Mouse (Mus musculus): ENCODE measurements around the gene Msh3.
A peak's percentile ranks its signal among the peaks of the same experiment; 100 is the strongest.
"Not testable (repeated sequence)": the region's sequence is repeated elsewhere in the genome, so short reads cannot be mapped to it uniquely, and the experiment has no call there.

Gene Msh3

DNA sequence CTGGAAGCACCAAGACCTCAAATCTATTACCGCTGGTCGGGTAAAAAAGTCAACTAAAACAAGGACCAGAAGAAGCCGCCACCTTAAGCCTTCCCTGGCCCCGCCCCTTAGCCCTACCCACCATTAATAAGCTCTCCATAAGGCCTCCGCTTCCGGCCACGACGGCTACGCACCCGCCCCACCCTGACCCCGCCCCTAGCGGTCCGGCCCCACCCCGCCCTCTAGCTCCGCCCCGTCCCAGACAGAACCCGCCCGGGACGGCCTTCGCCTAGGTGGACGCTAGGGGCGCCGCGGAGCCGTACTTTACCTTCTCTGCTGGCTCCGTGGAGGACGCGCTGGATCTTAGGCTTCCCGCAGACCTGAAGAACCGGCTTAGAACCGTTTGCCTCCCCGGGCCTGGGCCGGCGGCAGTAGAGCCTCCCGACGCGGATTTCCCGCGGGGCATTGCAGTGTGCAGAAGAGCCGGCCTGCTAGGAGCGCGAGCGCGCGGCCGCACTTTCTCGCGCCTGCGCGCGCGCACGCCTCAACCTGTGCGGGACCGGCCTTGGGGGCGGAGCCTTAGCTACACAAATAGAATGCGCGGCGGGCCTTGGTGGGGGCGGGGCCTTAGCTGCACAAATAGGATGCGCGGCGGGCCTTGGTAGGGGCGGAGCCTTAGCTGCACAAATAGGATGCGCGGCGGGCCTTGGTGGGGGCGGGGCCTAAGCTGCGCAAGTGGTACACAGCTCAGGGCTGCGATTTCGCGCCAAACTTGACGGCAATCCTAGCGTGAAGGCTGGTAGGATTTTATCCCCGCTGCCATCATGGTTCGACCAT is at the start of gene Msh3, which contains the start of gene Dhfr:
Msh3 (minus strand) TSS at position 548 of the 816 bp plus-strand sequence.
Dhfr (plus strand) TSS at position 271 of the 816 bp plus-strand sequence.
- DNase-seq, result peak; percentile 99

DNA sequence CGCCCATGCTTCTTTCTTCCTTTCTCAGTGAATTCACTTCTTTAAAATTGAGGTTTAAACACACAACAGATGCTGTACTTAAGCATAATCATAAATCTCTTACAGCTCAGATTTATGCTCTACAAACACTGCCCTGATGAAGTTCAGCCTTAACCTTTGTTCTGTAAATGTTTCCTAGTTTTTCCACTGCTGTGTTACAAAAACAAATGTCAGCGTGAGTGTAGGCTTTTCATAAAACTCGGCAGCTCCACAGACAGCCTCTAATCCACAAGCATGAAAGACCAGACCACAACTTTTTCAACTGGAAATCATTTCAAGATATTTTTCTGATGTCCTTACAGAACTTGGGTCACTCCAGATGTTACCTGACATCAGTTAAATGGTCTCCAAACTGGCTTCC is 48.7 kb upstream of the Msh3 start:
- DNase-seq, result no peak

DNA sequence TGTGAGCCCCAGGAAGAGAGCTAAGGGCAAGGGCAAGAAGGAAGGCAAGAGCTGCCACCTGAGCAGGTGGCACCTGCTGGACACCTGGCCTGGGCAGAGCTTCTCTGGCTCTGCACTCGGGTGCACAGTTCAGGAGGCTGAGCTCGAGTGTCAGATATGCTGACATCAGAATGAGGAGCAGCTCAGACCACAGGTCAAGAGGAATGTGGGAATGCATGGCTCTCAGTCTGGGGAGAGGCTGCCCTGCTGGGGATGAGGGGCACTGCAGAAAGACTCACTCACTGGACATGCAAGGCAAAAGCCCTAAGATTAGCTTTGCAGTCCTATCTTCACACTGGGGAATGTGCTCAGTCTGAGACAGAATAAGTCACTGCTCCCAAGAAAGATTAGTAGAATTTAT is 47.3 kb upstream of the Msh3 start:
- DNase-seq, result peak in 1 of 2 experiments; percentile 17

DNA sequence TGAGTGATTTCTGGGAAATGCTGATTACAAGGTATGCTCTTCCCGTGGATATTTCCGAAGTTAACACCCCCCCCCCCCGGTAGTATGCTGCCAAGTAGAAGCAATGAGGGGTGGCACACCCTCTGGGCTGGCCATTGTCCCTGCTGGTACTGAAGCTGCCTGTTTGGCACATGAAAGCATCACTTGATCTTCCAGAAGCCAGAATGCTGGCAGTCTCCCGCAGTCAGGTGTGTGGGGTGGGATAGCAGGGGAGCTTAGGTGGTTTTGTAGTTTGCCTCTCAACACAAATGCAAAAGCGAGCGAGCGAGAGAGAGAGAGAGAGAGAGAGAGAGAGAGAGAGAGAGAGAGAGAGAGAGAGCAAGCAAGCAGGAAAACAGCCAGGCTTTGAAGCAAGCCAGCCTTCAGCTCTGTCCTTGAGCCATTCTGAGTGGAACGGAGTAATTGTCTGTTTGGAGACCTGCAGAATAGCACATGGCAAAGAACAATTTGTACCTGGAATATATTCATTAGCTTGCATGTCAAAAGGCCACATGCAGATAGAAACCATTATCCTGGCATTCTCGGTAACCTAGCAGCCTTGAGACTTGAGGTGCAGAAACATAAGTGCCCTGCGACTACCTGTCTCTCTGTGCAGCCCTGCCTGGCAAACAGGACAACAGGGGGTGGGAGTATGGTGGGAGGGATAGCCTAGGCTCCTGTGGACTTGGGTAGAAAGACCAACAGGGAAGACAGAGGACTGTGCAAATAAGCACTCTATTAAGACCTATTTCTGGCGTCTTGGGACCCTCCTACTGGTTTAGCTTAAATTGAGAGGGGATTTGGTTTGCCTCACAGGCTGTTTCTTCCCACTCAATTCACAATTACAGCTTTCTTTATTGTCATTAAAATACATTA is 43.9 kb upstream of the Msh3 start:
- peak; percentile 53 to 58 for DNase-seq

DNA sequence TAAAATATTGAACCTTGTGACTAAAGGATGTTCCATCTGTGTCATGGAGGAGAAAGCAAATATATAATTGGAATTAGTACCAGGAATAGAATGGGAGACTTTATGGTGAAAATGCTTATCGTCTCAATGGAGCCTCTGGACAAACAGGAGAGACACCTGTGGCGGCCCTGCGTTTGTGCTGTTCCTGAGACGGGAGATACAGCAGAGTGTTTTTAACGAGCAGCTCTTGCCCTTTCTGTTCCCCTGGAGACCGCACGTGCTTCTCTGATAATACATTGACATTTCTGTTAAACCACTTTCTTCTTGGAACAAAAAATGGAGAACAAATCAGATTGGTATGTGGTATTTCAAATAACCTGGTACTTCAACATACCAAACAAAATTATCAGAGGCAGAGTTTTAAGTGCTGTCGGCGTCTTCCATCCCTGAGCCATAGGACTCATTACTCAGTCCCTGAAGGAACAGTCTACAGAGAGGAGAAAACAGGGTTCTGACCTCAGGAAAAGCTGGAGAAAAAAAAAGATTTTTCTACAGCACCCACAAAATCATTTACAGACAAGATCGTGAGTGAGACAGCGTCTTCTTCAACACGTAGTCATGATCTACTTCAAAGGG is 38.4 kb upstream of the Msh3 start:
- no peak for DNase-seq

DNA sequence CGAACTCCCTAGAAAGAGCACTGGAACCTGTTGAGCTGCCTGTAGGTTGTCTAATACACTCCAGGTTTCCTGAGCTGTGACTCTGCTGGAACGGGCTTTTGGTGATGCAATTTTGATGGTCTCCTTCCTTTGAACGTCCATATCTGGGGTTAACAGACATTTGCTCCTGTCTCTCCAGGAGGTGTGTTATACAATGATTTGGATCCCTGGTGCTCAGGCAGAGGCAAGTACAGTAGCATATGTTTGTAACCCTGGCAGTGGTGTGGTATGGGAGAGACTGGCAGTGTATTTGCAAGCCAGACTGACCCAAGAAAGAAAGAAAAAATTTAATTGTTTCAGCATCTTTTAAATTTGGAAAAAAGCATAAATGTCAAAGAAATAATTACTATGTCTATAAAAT is 32.6 kb upstream of the Msh3 start:
- no peak for DNase-seq

DNA sequence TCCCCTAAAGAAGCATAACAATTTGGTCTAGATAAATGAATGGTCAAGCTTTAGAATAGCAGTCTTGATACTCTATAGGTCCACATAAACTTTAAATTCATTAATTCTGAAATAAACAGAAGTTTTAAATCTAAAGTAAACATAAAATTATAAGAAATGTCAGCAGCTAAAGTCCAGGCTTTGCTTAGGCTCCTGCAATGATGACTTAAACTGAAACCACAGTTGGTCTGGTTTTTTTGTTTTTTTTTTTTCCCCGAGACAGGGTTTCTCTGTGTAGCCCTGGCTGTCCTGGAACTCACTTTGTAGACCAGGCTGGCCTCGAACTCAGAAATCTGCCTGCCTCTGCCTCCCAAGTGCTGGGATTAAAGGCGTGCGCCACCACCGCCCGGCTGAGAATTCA is 16.7 kb upstream of the Msh3 start:
- DNase-seq, result not testable (repeated sequence)

DNA sequence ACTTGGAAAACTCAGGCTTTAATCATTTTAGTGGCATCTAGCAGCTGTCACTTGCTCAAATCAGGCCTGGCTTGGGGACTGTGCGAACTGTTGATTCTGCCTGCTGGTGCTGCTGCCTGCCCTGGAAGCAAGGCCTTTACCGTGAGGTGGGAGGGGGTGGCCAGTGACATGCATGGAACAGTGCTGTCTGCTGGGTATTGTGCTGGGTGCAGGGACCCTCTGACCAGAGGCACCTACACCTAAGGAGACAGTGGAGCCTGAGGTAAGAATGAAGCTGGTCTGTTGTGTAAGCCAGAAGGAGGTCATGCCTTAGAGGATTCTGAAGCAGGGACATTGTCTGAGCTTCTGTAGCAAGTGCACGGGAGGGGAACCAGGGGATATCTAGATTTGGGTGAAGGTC is 16.0 kb upstream of the Msh3 start:
- DNase-seq, result no peak

DNA sequence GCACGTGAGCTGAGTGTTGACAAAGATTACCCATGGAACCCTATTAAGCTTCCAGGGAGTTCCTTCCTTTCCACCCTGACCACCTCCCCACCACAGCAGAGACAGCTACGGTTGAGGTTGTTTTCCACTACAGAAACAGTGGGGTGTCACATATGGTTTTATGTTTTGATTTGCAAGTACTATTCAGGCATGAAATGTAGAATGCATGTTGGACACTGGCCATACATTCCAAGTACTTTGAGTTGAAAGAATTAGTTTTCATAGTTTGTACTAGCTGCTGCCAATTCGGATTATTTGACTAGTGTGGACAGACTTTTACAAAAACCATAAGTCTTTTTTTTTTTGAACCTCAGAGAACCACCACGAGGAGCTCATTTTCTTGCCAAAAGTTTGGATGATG is 10.5 kb upstream of the Msh3 start:
- no peak for DNase-seq

DNA sequence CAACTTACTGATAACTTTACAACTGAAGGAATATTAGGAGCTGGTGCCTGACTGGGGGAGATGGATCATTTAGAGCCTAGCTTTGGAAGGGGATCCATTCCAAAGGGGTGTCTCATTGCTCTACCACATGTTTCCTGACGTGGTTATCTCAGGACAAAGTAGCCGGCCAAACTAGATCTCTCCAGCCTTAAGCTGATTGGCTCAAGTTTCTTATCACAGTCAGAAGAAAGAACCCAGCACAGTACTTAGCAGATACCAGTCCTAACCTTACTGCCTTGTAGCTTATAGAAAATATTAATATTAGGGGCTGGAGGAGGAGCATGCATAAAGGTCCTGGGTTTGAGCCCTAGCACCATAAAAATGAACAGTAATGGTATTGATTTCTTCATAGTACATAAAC is 6.8 kb upstream of the Msh3 start:
- DNase-seq, result no peak

DNA sequence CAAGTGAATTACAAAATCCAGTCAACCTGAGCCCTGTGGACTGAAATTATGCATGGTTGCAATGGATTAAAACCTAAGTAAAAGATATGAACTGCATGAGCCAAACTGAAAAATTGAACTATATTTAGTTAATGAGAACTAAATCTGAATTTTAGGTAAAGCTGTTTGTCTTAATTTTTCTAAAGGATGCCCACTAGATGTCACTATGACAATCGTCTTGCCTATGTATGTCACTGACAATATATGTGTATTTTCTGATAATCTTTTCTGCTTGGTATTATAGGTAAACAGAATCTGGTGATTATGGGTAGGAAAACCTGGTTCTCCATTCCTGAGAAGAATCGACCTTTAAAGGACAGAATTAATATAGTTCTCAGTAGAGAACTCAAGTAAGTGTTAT is 2.8 kb upstream of the Msh3 start:
- DNase-seq, result no peak

DNA sequence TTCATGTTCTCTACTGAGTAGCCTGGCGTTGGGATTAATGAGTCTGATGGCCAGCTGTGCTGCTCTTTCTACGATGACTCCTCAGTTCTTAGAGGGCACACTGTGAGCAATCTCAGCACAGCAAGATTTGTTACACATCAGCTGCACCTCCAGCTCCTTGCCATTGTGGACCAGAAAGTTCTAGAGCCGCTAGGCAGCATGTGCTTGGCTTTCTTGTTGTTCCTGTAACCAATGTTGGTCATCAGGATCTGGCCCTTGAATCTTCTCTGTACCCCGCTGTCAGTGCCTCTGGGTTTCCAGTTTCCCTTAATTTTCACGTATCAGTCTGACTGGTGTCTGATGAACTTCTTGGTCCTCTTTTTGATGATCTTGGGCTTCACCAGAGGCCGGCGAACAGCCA is 1.6 kb upstream of the Msh3 start:
- no peak for DNase-seq

DNA sequence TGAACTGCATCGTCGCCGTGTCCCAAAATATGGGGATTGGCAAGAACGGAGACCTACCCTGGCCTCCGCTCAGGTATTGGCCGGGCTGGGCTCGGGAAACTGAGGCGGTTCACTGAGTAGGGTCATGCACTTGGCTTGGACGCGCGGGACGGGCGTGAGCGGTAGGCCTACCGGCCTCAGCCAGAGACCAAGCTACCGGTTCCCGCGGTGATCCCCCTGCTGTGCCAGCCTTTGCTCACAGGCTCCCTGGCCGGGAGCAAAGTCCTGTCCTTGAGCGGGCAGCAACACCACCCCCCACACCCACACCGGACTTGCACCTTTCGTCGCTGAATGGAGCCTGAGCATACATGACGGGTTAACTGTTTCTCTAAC is 455 bp upstream of the Msh3 start:
- no peak for DNase-seq

DNA sequence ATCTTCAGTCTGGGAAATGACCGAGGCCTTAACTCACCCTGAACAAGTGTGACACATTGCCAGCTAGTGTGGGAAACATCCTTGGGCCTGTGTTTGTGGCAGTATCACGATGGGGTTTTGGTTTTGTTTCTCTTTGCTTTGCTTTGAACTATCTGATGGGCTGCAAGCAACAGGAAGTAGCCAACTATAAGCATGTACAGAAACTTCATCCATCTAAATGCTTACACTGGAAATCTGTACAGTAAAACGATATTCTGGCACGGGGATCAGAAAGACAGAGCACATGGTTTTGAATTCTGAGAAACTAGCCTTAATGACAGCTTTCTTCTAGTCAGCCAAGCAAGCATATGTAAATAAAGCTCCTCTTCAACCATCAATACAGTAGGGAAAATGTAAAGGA is 847 bp downstream of the Msh3 start:
- DNase-seq, result no peak

DNA sequence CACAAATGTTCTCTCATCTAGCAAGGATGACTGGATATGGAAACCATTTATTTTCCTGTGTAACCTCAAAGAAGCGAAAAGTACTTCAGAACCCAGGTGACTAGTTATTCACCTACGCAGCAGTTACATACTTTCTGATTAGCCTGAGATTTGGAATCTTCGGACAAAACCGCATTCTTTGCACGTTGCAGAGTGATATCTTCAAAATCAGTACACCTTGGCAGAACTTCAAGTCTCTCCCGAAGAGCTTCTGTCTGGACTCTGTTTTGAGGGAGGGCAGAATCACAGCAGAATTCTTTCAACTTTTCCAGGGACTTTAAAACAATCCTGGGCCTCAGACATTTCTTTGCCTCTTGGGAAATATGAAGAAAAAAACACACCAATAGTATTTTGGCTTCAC is 3.7 kb downstream of the Msh3 start:
- DNase-seq, result no peak

DNA sequence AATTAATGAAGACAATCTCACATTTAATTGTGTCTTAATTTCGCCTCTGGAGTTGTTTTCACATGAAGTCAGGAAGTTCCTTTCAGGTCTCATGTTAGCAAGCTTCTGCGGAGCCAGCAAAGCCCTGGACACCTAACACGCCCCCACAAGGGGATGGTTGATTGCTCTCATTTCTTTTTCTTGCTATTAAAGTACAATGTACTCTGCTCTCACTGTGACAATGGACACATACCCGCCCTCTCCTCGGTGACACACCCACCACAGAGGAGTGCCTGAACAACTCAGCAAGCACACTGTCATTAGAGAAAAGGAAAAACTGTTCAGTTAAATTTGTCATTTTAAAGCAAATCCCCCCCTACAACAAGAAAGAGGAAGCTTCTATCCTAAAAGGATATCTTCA is 8.5 kb downstream of the Msh3 start:
- DNase-seq, result no peak

DNA sequence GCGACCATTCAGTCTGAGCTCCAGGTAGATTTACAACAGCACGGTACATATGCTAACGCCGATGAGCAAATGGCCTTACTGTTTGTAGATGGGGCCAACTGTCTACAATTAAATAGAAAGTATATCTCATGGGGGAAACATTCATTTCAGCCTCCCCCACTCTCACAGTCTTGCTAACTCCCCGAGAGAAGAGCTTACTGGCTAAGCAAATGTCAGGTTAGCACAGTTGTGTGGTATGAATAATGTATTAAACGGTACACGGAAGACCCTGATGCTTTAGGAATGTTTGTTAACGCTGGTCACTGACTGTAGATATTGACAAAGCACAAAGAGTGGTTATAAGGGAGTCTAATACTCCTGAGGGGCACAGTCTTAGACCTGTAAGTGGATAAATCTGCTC is 10.8 kb downstream of the Msh3 start:
- DNase-seq, result no peak

DNA sequence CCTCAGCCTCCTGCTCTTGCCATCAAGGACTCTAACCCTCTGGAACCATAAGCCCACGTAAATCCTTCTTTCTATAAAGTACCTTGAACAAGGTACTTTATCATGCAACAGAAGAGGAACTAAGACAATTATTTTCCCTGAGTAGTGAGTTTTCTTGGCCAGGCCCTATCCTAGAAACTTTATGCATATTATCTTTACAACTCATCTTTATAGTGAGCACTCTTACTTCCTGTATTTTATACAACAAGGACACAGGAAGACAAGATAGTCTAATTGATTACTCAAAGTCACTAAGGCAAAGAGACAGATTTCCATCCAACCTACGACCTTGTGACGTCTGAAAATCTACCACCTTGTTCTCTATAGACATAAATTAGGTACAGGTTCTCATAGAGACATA is 15.0 kb downstream of the Msh3 start:
- DNase-seq, result no peak

DNA sequence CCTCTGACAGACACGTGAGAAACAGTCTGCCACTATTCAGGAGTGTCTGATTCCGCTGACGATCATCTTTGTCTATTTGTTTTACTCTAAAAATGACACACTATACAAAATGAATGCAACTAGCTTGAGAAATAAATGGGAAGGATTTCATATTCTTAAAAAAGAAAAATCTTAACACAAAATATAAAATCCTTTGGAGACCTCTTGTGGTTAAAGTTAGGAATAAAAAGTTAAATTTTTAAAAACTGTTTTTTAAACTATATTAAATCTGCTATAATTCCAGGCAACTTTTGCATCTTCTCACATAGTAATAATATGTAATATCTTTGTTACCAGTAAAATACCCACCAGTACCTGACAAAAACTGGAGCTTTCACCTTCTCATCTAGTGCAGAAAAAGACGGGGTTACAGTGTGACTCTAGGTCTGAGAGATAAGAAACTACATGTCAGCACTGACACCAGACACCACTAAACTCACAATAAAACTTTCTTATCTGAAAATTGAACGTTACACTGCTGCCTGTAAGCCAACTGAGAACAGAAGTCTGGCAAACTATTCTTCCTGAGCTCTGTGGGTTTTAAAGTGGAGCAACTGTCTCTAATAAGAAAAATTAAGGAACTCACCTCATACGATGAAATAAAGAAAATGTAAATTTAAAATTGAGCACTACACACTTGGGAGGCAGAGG is 16.9 kb downstream of the Msh3 start:
- DNase-seq, result no peak

DNA sequence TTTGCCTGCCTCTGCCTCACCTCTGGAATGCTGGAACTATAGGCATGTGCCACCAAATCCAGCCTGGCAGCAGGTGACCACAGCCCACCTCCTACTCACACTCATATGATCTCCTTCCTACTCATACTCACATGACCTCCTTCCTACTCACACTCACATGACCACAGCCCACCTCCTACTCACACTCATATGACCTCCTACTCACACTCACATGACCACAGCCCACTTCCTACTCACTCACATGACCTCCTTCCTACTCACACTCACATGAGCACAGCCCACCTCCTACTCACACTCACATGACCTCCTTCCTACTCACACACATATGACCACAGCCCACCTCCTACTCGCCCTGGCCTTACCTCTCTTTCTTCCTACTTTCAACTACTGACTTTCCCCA is 17.9 kb downstream of the Msh3 start:
- DNase-seq, result no peak

DNA sequence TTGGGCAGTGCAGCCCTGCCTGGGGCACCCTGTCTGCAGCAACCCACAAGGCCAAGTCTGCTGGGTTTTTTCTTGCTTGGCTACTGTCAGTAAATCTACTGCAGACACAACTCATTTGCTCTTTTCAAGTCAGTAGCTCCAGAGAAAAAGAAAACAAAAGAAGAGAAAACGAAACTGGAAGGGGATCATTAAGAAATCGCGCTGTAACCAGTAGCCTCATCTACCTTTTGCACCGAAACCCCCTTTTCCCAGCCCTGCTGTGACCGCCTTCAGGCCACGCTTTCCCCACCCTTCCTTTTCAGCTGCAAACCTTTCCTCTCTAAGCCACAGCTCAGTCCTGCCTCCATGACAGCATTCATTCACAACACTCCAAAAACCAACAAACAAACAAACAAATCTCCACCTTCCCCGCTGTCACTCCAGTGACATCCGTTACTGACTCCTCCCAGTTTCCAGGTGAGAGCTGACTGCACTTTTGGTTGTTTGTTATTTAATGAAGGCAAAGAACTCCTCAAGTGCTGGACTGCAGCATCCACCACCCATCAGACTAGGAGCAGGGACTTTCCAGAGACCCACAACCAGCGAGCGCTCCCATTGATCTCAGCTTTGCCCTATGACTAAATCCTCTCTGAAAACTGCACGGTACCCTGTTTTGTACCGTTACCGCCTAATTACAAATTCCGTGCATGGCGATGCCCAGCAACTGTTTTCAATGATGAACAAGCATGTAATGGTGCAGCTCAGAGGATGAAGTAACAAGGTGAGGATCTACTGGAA is 22.5 kb downstream of the Msh3 start:
- DNase-seq, result no peak

DNA sequence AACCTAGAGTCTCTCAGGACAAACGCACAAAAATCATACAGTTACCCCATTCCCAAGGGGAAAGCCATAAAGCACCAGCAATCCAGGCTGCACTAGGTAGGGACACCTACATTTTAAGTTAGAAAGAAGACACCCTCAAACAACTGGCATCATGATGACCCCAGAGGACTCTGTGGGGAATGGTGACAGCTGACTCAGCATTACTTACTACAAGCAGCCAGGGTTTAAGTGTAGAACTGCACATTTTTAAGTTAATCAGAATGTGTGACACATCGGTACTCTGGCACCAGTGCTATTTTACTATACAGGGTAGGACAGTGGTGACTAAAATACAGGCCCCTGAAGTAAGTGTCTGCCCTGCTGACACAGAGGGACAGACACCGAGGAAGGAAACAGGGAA is 24.2 kb downstream of the Msh3 start:
- no peak for DNase-seq
